Mouse (Mus musculus) small intestine, adult 2 months (tissue): Measurements from ENCODE around the gene Gm20388. TPM values are rescaled to one million over a fixed set of nuclear protein-coding genes. Genes with fewer than 3 reads are reported as not detected.
A peak's percentile ranks its signal among the peaks of the same experiment; 100 is the strongest.

ENCODE experiments used
- H3K27ac ChIP-seq: fragments of 200-500 bp; 2 replicates; pipeline ENCODE4 v1.5.1; 2012; ENCODE audit warnings: low read depth, low read length, control low read depth, inconsistent platforms; ENCODE audit not compliant: insufficient read depth
- H3K27me3 ChIP-seq: fragments of 200-500 bp; 2 replicates; pipeline ENCODE4 v1.6.1; 2012; ENCODE audit warnings: mild to moderate bottlenecking, moderate library complexity, low read length, inconsistent platforms; ENCODE audit not compliant: control insufficient read depth, insufficient read depth
- H3K36me3 ChIP-seq: fragments of 200-500 bp; 2 replicates; pipeline ENCODE4 v1.6.1; 2012; ENCODE audit warnings: mild to moderate bottlenecking, low read length, control low read depth, inconsistent platforms; ENCODE audit not compliant: control insufficient read depth, insufficient read depth
- H3K4me1 ChIP-seq: fragments of 200-500 bp; 2 replicates; pipeline ENCODE4 v1.6.1; 2012; ENCODE audit warnings: low read length, inconsistent platforms, mixed read lengths; ENCODE audit not compliant: control insufficient read depth, insufficient read depth, insufficient read length
- H3K4me3 ChIP-seq: fragments of 200-500 bp; 2 replicates; pipeline ENCODE4 v1.5.1; 2012; ENCODE audit warnings: low read depth, mild to moderate bottlenecking, control low read depth, inconsistent platforms, low read length, moderate library complexity
- CTCF ChIP-seq: fragments of 200-500 bp; IDR thresholded peaks from 2 replicates; pipeline ENCODE4 v1.5.1; 2012; ENCODE audit warnings: low read depth, mild to moderate bottlenecking, control low read depth, inconsistent platforms, low read length, moderate library complexity, mixed read lengths; ENCODE audit not compliant: insufficient replicate concordance, insufficient read length; ENCODE audit errors: extremely low read depth
- POLR2A ChIP-seq: fragments of 200-500 bp; IDR thresholded peaks from 2 replicates; pipeline ENCODE4 v1.6.1; 2012; ENCODE audit warnings: low read depth, mild to moderate bottlenecking, control low read depth, inconsistent platforms, low read length, moderate library complexity
- WGBS: fragments of 180-500 bp; shearing (Covaris S2); methylation state at CpG from one replicate; pipeline ENCODE4 v1.1.7; 2018; 5-methylcytosine and 5-hydroxymethylcytosine counted together
- polyA plus RNA-seq: library from polyadenylated mRNA; depleted of rRNA; stranded (reverse); fragments of >200 nt; gene quantifications from 2 replicates; pipeline ENCODE4 v1.2.3, GENCODE M21; 2012

Gm20388 gene
- polyA plus RNA-seq, 1 experiment: 37.3 TPM

- no peak for TF ChIP-seq POLR2A
- TF ChIP-seq CTCF: peak; percentile 43; the same call in 1 of the 2 replicates
- WGBS: 17% methylated on average over 12 of the region's 12 CpGs
- Histone ChIP-seq H3K4me3 (no peak overlapping the region), H3K27me3 (0 out of 2 replicates have a peak, but pooled peaks cover 7% of the 10 kb centered on the region), H3K27ac (no peak overlapping the region), H3K36me3 (no peaks in the 10 kb centered on the region), H3K4me1 (no peaks in the 10 kb centered on the region)
Observed at GRCm38 (mm10) chr8:121717982-121718425, 1807.4 kb downstream of the Gm20388 start.

GRCm38 (mm10) chr8:121718925-121719324 is 1808.3 kb downstream of the Gm20388 start:
- TF ChIP-seq CTCF (no peak), POLR2A (no peak)
- Histone ChIP-seq H3K36me3 (no peaks in the 10 kb centered on the region), H3K4me3 (no peak overlapping the region), H3K4me1 (no peaks in the 10 kb centered on the region), H3K27ac (no peak overlapping the region), H3K27me3 (0 out of 2 replicates have a peak, but pooled peaks cover 7% of the 10 kb centered on the region)
- WGBS: 38% methylated on average over 6 of the region's 6 CpGs

- WGBS: 54% methylated on average over 6 of the region's 6 CpGs
Observed at GRCm38 (mm10) chr8:121721072-121721471, 1810.4 kb downstream of the Gm20388 start.

GRCm38 (mm10) chr8:121723846-121724245 is 1813.2 kb downstream of the Gm20388 start:
- Histone ChIP-seq H3K4me1 (no peaks in the 10 kb centered on the region), H3K27ac (no peak overlapping the region), H3K27me3 (no peaks in the 10 kb centered on the region; the same call in 1 of the 2 replicates), H3K4me3 (no peak overlapping the region), H3K36me3 (no peaks in the 10 kb centered on the region)
- 67% methylated on average over 12 of the region's 12 CpGs for WGBS
- TF ChIP-seq CTCF (no peak), POLR2A (no peak)

More at GRCm38 (mm10) chr8:121721072-121721471, 1810.4 kb downstream of the Gm20388 start:
- Histone ChIP-seq H3K27me3 (no peaks in the 10 kb centered on the region), H3K4me3 (no peak overlapping the region), H3K27ac (no peak overlapping the region), H3K4me1 (no peaks in the 10 kb centered on the region), H3K36me3 (no peaks in the 10 kb centered on the region)
- TF ChIP-seq CTCF (no peak), POLR2A (no peak)

- Histone ChIP-seq H3K36me3 (no peaks in the 10 kb centered on the region), H3K4me3 (no peak overlapping the region), H3K4me1 (no peaks in the 10 kb centered on the region; the same call in 1 of the 2 replicates), H3K27ac (no peak overlapping the region), H3K27me3 (peaks cover 24% of the 10 kb centered on the region)
- TF ChIP-seq CTCF (no peak), POLR2A (no peak)
- 50% methylated on average over 3 of the region's 3 CpGs for WGBS
Observed at GRCm38 (mm10) chr8:121727164-121727563, 1816.5 kb downstream of the Gm20388 start.

GRCm38 (mm10) chr8:121729323-121729722 is 1818.7 kb downstream of the Gm20388 start, which contains the start of gene Jph3:
Gene Jph3, plus strand, starts transcription at chr8:121729623.
- TF ChIP-seq POLR2A: no peak
- no peak for TF ChIP-seq CTCF
- H3K4me3 ChIP-seq: no peak within 1 kb of the TSS
- WGBS: 13% methylated on average over 12 of the region's 12 CpGs
- no peaks in the 10 kb centered on the region; the same call in 1 of the 2 replicates for H3K4me1 ChIP-seq
- peaks cover 24% of the 10 kb centered on the region for H3K27me3 ChIP-seq
- no peaks in the 10 kb centered on the region for H3K36me3 ChIP-seq
- no peak within 1 kb of the TSS for H3K27ac ChIP-seq

- Histone ChIP-seq H3K27ac (no peak overlapping the region), H3K4me1 (no peaks in the 10 kb centered on the region; the same call in 1 of the 2 replicates), H3K4me3 (no peak overlapping the region), H3K36me3 (no peaks in the 10 kb centered on the region), H3K27me3 (peaks cover 24% of the 10 kb centered on the region)
- TF ChIP-seq POLR2A (no peak), CTCF (no peak)
- 3% methylated on average over 54 of the region's 54 CpGs for WGBS
Observed at GRCm38 (mm10) chr8:121729754-121730153, 1819.1 kb downstream of the Gm20388 start.
